Mouse (Mus musculus) MEL (cell line): Measurements from ENCODE around the gene Gm49369. TPM values are rescaled to one million over a fixed set of nuclear protein-coding genes. Genes with fewer than 3 reads are reported as not detected.

Experiments used
- DNase-seq: peaks from one replicate; pipeline ENCODE4 v3.0.0; 2011; ENCODE audit warnings: low read depth, low spot score
- H3K27ac ChIP-seq: 2 replicates; pipeline ENCODE4 v1.5.1; 2012; ENCODE audit warnings: low read depth, mild to moderate bottlenecking, control low read depth, low read length, moderate library complexity; ENCODE audit not compliant: control insufficient read depth
- H3K27me3 ChIP-seq, 2 experiments: fragments of 150-350 bp in 1 of 2; sonication (generic) in 1 of 2; 2 replicates each; pipeline ENCODE4 v1.6.1; 2012; ENCODE audit warnings: low read length in 2 of 2, mild to moderate bottlenecking in 2 of 2, improper control_type of control experiment in 1 of 2, moderate library complexity in 1 of 2; ENCODE audit not compliant: insufficient read depth in 2 of 2, control insufficient read depth in 1 of 2
- H3K36me3 ChIP-seq, 2 experiments: 2 replicates each; pipeline ENCODE4 v1.6.1; 2012 to 2014; ENCODE audit warnings: low read length in 2 of 2, improper control_type of control experiment in 1 of 2, inconsistent platforms in 1 of 2, mild to moderate bottlenecking in 1 of 2; ENCODE audit not compliant: insufficient read depth in 2 of 2, control insufficient read depth in 1 of 2
- H3K4me1 ChIP-seq, 2 experiments: fragments of 150-350 bp in 1 of 2; sonication (generic) in 1 of 2; 2 replicates each; pipeline ENCODE4 v1.6.1; 2012; ENCODE audit warnings: low read length in 2 of 2, improper control_type of control experiment in 1 of 2, mild to moderate bottlenecking in 1 of 2; ENCODE audit not compliant: insufficient read depth in 2 of 2, control insufficient read depth in 1 of 2
- H3K4me3 ChIP-seq, 2 experiments: fragments of 150-350 bp in 1 of 2; sonication (generic) in 1 of 2; 2 replicates each; pipeline ENCODE4 v1.5.1; 2012; ENCODE audit warnings: low read depth in 2 of 2, low read length in 2 of 2, mild to moderate bottlenecking in 2 of 2, moderate library complexity in 2 of 2, control low read depth in 1 of 2, improper control_type of control experiment in 1 of 2; ENCODE audit not compliant: control insufficient read depth in 1 of 2, insufficient read depth in 1 of 2
- H3K79me2 ChIP-seq: 2 replicates; pipeline ENCODE4 v1.6.1; 2012; ENCODE audit warnings: mild to moderate bottlenecking, low read length, moderate library complexity; ENCODE audit not compliant: control insufficient read depth, poor library complexity, insufficient read depth
- H3K9ac ChIP-seq: 2 replicates; pipeline ENCODE4 v1.6.1; 2012; ENCODE audit warnings: low read depth, mild to moderate bottlenecking, control low read depth, low read length, moderate library complexity; ENCODE audit not compliant: control insufficient read depth, poor library complexity, severe bottlenecking
- H3K9me3 ChIP-seq: fragments of 150-350 bp; sonication (generic); replicated peaks from 2 replicates; pipeline ENCODE4 v1.6.1; 2012; ENCODE audit warnings: mild to moderate bottlenecking, low read length, improper control_type of control experiment, moderate library complexity; ENCODE audit not compliant: insufficient read depth
- CTCF ChIP-seq, 3 experiments: IDR thresholded peaks in 2 of 3; conservative IDR thresholded peaks in 1 of 3; 2 replicates each; pipeline ENCODE4 v1.5.1; 2011 to 2012; ENCODE audit warnings: low read length in 3 of 3, low read depth in 2 of 3, mild to moderate bottlenecking in 2 of 3, improper control_type of control experiment in 1 of 3, inconsistent platforms in 1 of 3, mixed read lengths in 1 of 3, moderate library complexity in 1 of 3; ENCODE audit not compliant: control insufficient read depth in 1 of 3, insufficient read depth in 1 of 3, poor library complexity in 1 of 3, severe bottlenecking in 1 of 3
- GATA1 ChIP-seq: IDR thresholded peaks from 2 replicates; pipeline ENCODE4 v1.6.1; 2011; ENCODE audit warnings: low read depth, low read length, improper control_type of control experiment
- JUND ChIP-seq: IDR thresholded peaks from 2 replicates; pipeline ENCODE4 v1.6.1; 2011; ENCODE audit warnings: low read depth, mild to moderate bottlenecking, improper control_type of control experiment, low read length
- MAX ChIP-seq: IDR thresholded peaks from 2 replicates; pipeline ENCODE4 v1.6.1; 2011; ENCODE audit warnings: low read length, improper control_type of control experiment
- MAZ ChIP-seq: IDR thresholded peaks from 2 replicates; pipeline ENCODE4 v1.6.1; 2012; ENCODE audit warnings: low read depth, mild to moderate bottlenecking, inconsistent platforms, low read length, improper control_type of control experiment
- NELFE ChIP-seq: IDR thresholded peaks from 2 replicates; pipeline ENCODE4 v1.6.1; 2011; ENCODE audit warnings: low read depth, low read length, improper control_type of control experiment
- POLR2A ChIP-seq, 2 experiments: IDR thresholded peaks; 2 replicates each; pipeline ENCODE4 v1.6.1; 2011 to 2012; ENCODE audit warnings: low read length in 2 of 2, mild to moderate bottlenecking in 2 of 2, control low read depth in 1 of 2, improper control_type of control experiment in 1 of 2, low read depth in 1 of 2, moderate library complexity in 1 of 2; ENCODE audit not compliant: control insufficient read depth in 1 of 2, insufficient read depth in 1 of 2, poor library complexity in 1 of 2
- RAD21 ChIP-seq: IDR thresholded peaks from 2 replicates; pipeline ENCODE4 v1.6.1; 2011; ENCODE audit warnings: mild to moderate bottlenecking, low read depth, low read length, improper control_type of control experiment
- SMC3 ChIP-seq: IDR thresholded peaks from 2 replicates; pipeline ENCODE4 v1.6.1; 2011; ENCODE audit warnings: low read depth, low read length, improper control_type of control experiment
- TCF12 ChIP-seq: IDR thresholded peaks from 2 replicates; pipeline ENCODE4 v1.6.1; 2014; ENCODE audit warnings: low read depth, mild to moderate bottlenecking, inconsistent platforms, low read length, improper control_type of control experiment, moderate library complexity
- ZC3H11A ChIP-seq: IDR thresholded peaks from 2 replicates; pipeline ENCODE4 v1.6.1; 2012; ENCODE audit warnings: low read depth, mild to moderate bottlenecking, inconsistent platforms, low read length, improper control_type of control experiment
- ZKSCAN1 ChIP-seq: IDR thresholded peaks from 2 replicates; pipeline ENCODE4 v1.6.1; 2012; ENCODE audit warnings: low read depth, mild to moderate bottlenecking, inconsistent platforms, low read length, improper control_type of control experiment, moderate library complexity
- ZNF384 ChIP-seq: IDR thresholded peaks from 2 replicates; pipeline ENCODE4 v1.6.1; 2012; ENCODE audit warnings: low read depth, mild to moderate bottlenecking, inconsistent platforms, low read length, improper control_type of control experiment
- polyA plus RNA-seq, 2 experiments: library from polyadenylated mRNA; stranded (reverse) in 1 of 2; unstranded in 1 of 2; fragments of >175 nt in 1 of 2; fragments of >200 nt in 1 of 2; gene quantifications; 2 replicates each; pipeline versions ENCODE4 v1.2.1 to v1.2.4; 2012; ENCODE audit warnings: low replicate concordance in 2 of 2, low read depth in 1 of 2; ENCODE audit not compliant: insufficient read length in 2 of 2, insufficient read depth in 1 of 2, missing spikeins in 1 of 2
- total RNA-seq: library from RNA; depleted of rRNA; stranded (reverse); fragments of 300-350 nt; gene quantifications from 2 replicates; pipeline ENCODE4 v1.2.3, GENCODE M21; 2012

Gene Gm49369
- total and polyA plus RNA-seq, 3 experiments: 3.2 to 15.2 TPM; not detected in 1

GRCm38 (mm10) chr7:142360743-142361142 is 21.7 kb downstream of the Gm49369 start:
- H3K27me3 ChIP-seq: no peaks in the 10 kb centered on the region; a peak in 2 of 4 replicates
- no peak for DNase-seq
- H3K9ac ChIP-seq: no peak overlapping the region
- no peaks in the 10 kb centered on the region for H3K36me3 ChIP-seq
- no peak for TF ChIP-seq POLR2A (IDR thresholded peaks at IDR 0.05; ENCODE audit: control insufficient read depth in 1 of 2, insufficient read depth in 1 of 2, low read depth in 1 of 2, low read length in 2 of 2, poor library complexity in 1 of 2)
- peak; percentile 9 to 25 (median 17); a peak in 3 of 6 replicates for TF ChIP-seq CTCF (IDR thresholded peaks at IDR 0.05 in 2 of 3, conservative IDR thresholded peaks at IDR 0.05 in 1 of 3; ENCODE audit: control insufficient read depth in 1 of 3, insufficient read depth in 1 of 3, low read depth in 2 of 3, low read length in 3 of 3, poor library complexity in 1 of 3, severe bottlenecking in 1 of 3)
- no peak for TF ChIP-seq ZKSCAN1
- TF ChIP-seq SMC3: peak; percentile 37
- TF ChIP-seq JUND: no peak
- peak; percentile 22 for TF ChIP-seq RAD21
- TF ChIP-seq ZC3H11A: peak; percentile 25; the same call in 1 of the 2 replicates
- TF ChIP-seq, all 39 proteins: peak for 4
- peaks cover 0 to 4% of the 10 kb centered on the region in 2 experiments; a peak in 2 of 4 replicates for H3K4me1 ChIP-seq
- H3K79me2 ChIP-seq: no peaks in the 10 kb centered on the region
- H3K9me3 ChIP-seq: no peaks in the 10 kb centered on the region
- no peak overlapping the region for H3K27ac ChIP-seq
- H3K4me3 ChIP-seq: no peak overlapping the region

GRCm38 (mm10) chr7:142359129-142359528 is 23.3 kb downstream of the Gm49369 start:
- Histone ChIP-seq H3K4me3 (no peak overlapping the region), H3K27ac (no peak overlapping the region), H3K4me1 (peaks cover 10 to 21% of the 10 kb centered on the region in 2 experiments), H3K79me2 (no peaks in the 10 kb centered on the region), H3K9ac (no peak overlapping the region), H3K27me3 (no peaks in the 10 kb centered on the region; a peak in 2 of 4 replicates), H3K36me3 (peaks cover 0 to 9% of the 10 kb centered on the region in 2 experiments; a peak in 2 of 4 replicates), H3K9me3 (no peaks in the 10 kb centered on the region)
- DNase-seq: no peak
- TF ChIP-seq NELFE (no peak), MAZ (no peak), GATA1 (no peak), MAX (no peak), ZNF384 (no peak)

GRCm38 (mm10) chr7:142357566-142357965 is 24.9 kb downstream of the Gm49369 start:
- peak; percentile 48; the same call in 1 of the 2 replicates for TF ChIP-seq TCF12
- no peak for TF ChIP-seq RAD21
- Histone ChIP-seq H3K9me3 (no peaks in the 10 kb centered on the region), H3K4me1 (peaks cover 20 to 25% of the 10 kb centered on the region in 2 experiments), H3K4me3 (no peak overlapping the region), H3K79me2 (no peaks in the 10 kb centered on the region), H3K27ac (no peak overlapping the region), H3K36me3 (peaks cover 0 to 19% of the 10 kb centered on the region in 2 experiments; a peak in 2 of 4 replicates), H3K9ac (no peak overlapping the region), H3K27me3 (no peaks in the 10 kb centered on the region; a peak in 2 of 4 replicates)
- no peak for DNase-seq
